Mouse (Mus musculus): ENCODE results near the gene Tnfrsf12a. TPM values are rescaled to one million over a fixed set of nuclear protein-coding genes. Genes with fewer than 3 reads are reported as not detected.

Gene Tnfrsf12a
- polyA plus RNA-seq, 1 experiment, result 3.8 TPM

- peaks cover 10% of the 10 kb centered on the region for H3K27me3 ChIP-seq (ENCODE audit: control insufficient read depth, insufficient read depth, low read length)
- DNase-seq (ENCODE audit: low read depth in 1 of 2, low spot score in 2 of 2), result no peak
- no peaks in the 10 kb centered on the region for H3K4me1 ChIP-seq (ENCODE audit: control insufficient read depth, insufficient read depth, insufficient read length)
- H3K4me3 ChIP-seq (ENCODE audit: extremely low read depth, insufficient read depth, insufficient read length), result no peak overlapping the region
- no peaks in the 10 kb centered on the region for H3K36me3 ChIP-seq (ENCODE audit: control insufficient read depth, insufficient read depth, low read length)
- TF ChIP-seq POLR2A (IDR thresholded peaks at IDR 0.05; ENCODE audit: low read depth, low read length), result no peak
- no peak for TF ChIP-seq CTCF (IDR thresholded peaks at IDR 0.05; ENCODE audit: extremely low read depth, insufficient read depth, insufficient read length, insufficient replicate concordance)
- H3K27ac ChIP-seq (ENCODE audit: insufficient read depth, low read length), result no peak overlapping the region
- WGBS, result 72% methylated on average over 4 of the region's 4 CpGs
These were observed 4.8 kb upstream of the Tnfrsf12a start for GRCm38 (mm10) chr17:23682092-23682491.

GRCm38 (mm10) chr17:23681086-23681485 is 3.8 kb upstream of the Tnfrsf12a start:
- no peak for DNase-seq (ENCODE audit: low read depth in 1 of 2, low spot score in 2 of 2)
- H3K27ac ChIP-seq (ENCODE audit: insufficient read depth, low read length), result no peak overlapping the region
- 75% methylated on average over 10 of the region's 10 CpGs for WGBS
- H3K27me3 ChIP-seq (ENCODE audit: control insufficient read depth, insufficient read depth, low read length), result peaks cover 10% of the 10 kb centered on the region
- TF ChIP-seq CTCF (IDR thresholded peaks at IDR 0.05; ENCODE audit: extremely low read depth, insufficient read depth, insufficient read length, insufficient replicate concordance) (no peak), POLR2A (IDR thresholded peaks at IDR 0.05; ENCODE audit: low read depth, low read length) (no peak)
- H3K4me3 ChIP-seq (ENCODE audit: extremely low read depth, insufficient read depth, insufficient read length), result no peak overlapping the region
- peaks cover 6% of the 10 kb centered on the region for H3K4me1 ChIP-seq (ENCODE audit: control insufficient read depth, insufficient read depth, insufficient read length)
- H3K36me3 ChIP-seq (ENCODE audit: control insufficient read depth, insufficient read depth, low read length), result no peaks in the 10 kb centered on the region

- H3K36me3 ChIP-seq (ENCODE audit: control insufficient read depth, insufficient read depth, low read length), result no peaks in the 10 kb centered on the region
- H3K27me3 ChIP-seq (ENCODE audit: control insufficient read depth, insufficient read depth, low read length), result peaks cover 10% of the 10 kb centered on the region
- TF ChIP-seq POLR2A (IDR thresholded peaks at IDR 0.05; ENCODE audit: low read depth, low read length), result no peak
- TF ChIP-seq CTCF (IDR thresholded peaks at IDR 0.05; ENCODE audit: extremely low read depth, insufficient read depth, insufficient read length, insufficient replicate concordance), result no peak
- H3K4me1 ChIP-seq (ENCODE audit: control insufficient read depth, insufficient read depth, insufficient read length), result peaks cover 8% of the 10 kb centered on the region
- H3K4me3 ChIP-seq (ENCODE audit: extremely low read depth, insufficient read depth, insufficient read length), result no peak overlapping the region
- no peak overlapping the region for H3K27ac ChIP-seq (ENCODE audit: insufficient read depth, low read length)
- no peak for DNase-seq (ENCODE audit: low read depth in 1 of 2, low spot score in 2 of 2)
- WGBS, result 76% methylated on average over 9 of the region's 9 CpGs
These were observed 3.1 kb upstream of the Tnfrsf12a start for GRCm38 (mm10) chr17:23680336-23680735.

DNA sequence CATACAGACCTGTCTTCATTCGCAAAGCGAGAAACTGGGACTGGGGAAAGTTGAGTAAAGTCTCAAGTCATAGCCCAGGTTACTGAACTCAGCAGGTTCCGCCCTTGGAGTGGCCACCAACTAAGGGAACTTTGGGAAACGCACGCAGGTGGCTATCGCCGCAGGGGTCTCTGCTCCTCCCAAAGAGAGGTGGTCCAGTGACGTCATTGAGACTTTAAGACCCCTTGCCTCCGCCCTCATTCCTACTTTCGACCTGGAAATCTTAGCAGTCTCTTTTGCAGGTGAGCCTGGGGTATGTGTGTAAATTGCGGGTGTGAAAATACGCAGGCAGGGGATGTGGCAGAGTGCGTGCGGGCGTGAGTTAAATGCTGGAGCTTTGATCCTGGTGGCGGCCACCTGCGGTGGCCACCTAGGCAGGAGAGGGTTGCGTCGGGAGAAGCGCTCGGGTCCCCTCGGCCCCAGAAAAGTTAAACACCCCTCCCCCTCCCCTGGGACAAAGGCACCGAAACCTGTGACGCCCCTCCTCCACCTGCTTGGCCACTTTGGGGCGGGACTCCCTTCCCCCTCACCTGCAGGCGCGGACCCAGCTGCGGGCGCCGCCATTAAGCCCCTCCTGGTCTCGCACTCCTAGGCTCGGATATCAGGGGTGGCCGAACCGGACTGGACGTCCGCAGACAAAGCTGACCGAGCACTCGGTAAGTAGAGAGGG is 2.0 kb upstream of the Tnfrsf12a start, which contains the start of gene Cldn6:
Gene Cldn6 (plus strand): TSS at position 123 of the 709 bp plus-strand sequence.
- 15% methylated on average over 38 of the region's 38 CpGs for WGBS
- Histone ChIP-seq H3K4me1 (ENCODE audit: control insufficient read depth, insufficient read depth, insufficient read length) (peaks cover 11% of the 10 kb centered on the region), H3K27me3 (ENCODE audit: control insufficient read depth, insufficient read depth, low read length) (peaks cover 10% of the 10 kb centered on the region), H3K36me3 (ENCODE audit: control insufficient read depth, insufficient read depth, low read length) (no peaks in the 10 kb centered on the region), H3K27ac (ENCODE audit: insufficient read depth, low read length) (no peak within 1 kb of the TSS), H3K4me3 (ENCODE audit: extremely low read depth, insufficient read depth, insufficient read length) (no peak within 1 kb of the TSS)
- DNase-seq (ENCODE audit: low read depth in 1 of 2, low spot score in 2 of 2), result no peak
- TF ChIP-seq CTCF (IDR thresholded peaks at IDR 0.05; ENCODE audit: extremely low read depth, insufficient read depth, insufficient read length, insufficient replicate concordance) (no peak), POLR2A (IDR thresholded peaks at IDR 0.05; ENCODE audit: low read depth, low read length) (no peak)

DNA sequence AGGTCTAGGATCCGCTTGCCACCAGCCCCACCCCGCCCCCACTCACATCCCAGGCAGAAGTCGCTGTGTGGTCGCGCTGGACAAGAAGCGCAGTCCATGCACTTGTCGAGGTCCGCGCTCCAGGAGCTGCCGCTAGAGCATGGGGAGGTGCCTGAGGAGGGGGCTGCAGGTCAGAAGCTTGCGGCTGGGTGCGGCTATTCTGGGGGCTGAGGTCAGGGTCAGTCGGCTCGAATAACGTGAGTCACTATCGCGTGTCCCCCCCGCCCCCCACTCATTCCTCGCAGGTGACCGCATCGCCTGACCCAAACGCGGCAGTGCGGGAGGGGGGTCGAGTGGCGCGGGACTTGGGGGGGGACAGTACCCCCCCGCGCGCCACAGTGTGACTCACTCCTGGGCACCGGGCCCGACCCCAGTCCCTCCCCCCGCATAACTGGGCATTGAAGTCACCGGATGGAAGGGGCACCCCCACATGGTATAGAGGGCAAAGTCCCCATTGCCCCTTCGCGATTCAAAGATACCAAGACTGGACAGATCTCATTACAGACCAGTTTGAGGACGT is 716 bp downstream of the Tnfrsf12a start:
- H3K27ac ChIP-seq (ENCODE audit: insufficient read depth, low read length), result no peak overlapping the region
- H3K4me3 ChIP-seq (ENCODE audit: extremely low read depth, insufficient read depth, insufficient read length), result peak overlapping the region; percentile 76
- no peaks in the 10 kb centered on the region for H3K36me3 ChIP-seq (ENCODE audit: control insufficient read depth, insufficient read depth, low read length)
- TF ChIP-seq CTCF (IDR thresholded peaks at IDR 0.05; ENCODE audit: extremely low read depth, insufficient read depth, insufficient read length, insufficient replicate concordance) (no peak), POLR2A (IDR thresholded peaks at IDR 0.05; ENCODE audit: low read depth, low read length) (no peak)
- DNase-seq (ENCODE audit: low read depth in 1 of 2, low spot score in 2 of 2), result no peak
- peaks cover 8% of the 10 kb centered on the region for H3K27me3 ChIP-seq (ENCODE audit: control insufficient read depth, insufficient read depth, low read length)
- WGBS, result under 1% methylated on average over 37 of the region's 37 CpGs
- peaks cover 13% of the 10 kb centered on the region for H3K4me1 ChIP-seq (ENCODE audit: control insufficient read depth, insufficient read depth, insufficient read length)

DNA sequence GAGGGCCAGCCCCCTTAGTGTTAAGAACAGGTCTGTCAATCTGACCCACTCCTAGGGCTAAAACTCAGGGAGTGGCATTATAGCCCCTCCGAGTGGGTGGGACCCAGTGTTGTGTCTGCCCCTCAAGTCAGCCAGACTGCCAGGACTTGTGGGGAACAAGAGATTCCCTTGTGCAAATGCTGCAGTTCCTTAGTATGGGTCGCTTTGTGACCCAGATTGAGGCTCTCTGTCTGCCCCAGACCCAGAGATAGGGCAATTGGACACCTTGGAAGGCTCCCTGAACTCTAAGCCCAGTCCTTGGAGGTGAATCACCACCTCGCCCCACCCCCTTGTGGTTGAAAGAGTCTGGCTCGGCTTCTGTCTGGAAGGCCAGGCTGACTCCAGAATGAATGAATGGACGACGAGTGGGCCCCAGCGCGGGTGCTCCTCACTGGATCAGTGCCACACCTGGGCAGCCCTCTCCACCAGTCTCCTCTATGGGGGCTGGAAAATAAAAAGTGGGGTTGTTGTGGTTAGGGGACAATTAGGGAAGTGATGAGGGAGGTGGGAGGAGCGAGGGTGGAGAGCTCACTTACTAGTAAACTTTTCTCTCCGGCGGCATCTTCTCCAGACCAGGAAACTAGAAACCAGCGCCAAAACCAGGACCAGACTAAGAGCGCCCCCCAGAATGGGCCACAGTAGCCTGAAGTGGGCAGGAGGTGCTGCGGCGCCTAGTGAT is 1.5 kb downstream of the Tnfrsf12a start:
- no peak for TF ChIP-seq CTCF (IDR thresholded peaks at IDR 0.05; ENCODE audit: extremely low read depth, insufficient read depth, insufficient read length, insufficient replicate concordance)
- no peak for TF ChIP-seq POLR2A (IDR thresholded peaks at IDR 0.05; ENCODE audit: low read depth, low read length)
- Histone ChIP-seq H3K36me3 (ENCODE audit: control insufficient read depth, insufficient read depth, low read length) (no peaks in the 10 kb centered on the region), H3K27ac (ENCODE audit: insufficient read depth, low read length) (no peak overlapping the region; the same call in 1 of the 2 replicates), H3K4me1 (ENCODE audit: control insufficient read depth, insufficient read depth, insufficient read length) (peaks cover 13% of the 10 kb centered on the region), H3K27me3 (ENCODE audit: control insufficient read depth, insufficient read depth, low read length) (peaks cover 8% of the 10 kb centered on the region), H3K4me3 (ENCODE audit: extremely low read depth, insufficient read depth, insufficient read length) (peak overlapping the region; percentile 76; the same call in 1 of the 2 replicates)
- DNase-seq (ENCODE audit: low read depth in 1 of 2, low spot score in 2 of 2), result no peak
- WGBS, result 19% methylated on average over 15 of the region's 15 CpGs
